Mouse (Mus musculus) embryonic fibroblast, embryonic 13.5 days (primary cell): ENCODE measurements around the gene Prr36.
A peak's percentile ranks its signal among the peaks of the same experiment; 100 is the strongest.

Experiments used
- CTCF ChIP-seq: IDR thresholded peaks from 2 replicates; pipeline ENCODE4 v1.5.1; 2011; ENCODE audit warnings: mild to moderate bottlenecking, control low read depth, low read length, moderate library complexity, borderline replicate concordance; ENCODE audit not compliant: insufficient read depth
- POLR2A ChIP-seq: IDR thresholded peaks from 2 replicates; pipeline ENCODE4 v1.6.1; 2011; ENCODE audit warnings: low read depth, mild to moderate bottlenecking, control low read depth, low read length, moderate library complexity

- no peak for TF ChIP-seq CTCF
- peak; percentile 84 for TF ChIP-seq POLR2A
These were observed 51.2 kb downstream of the Prr36 start, which contains the start of gene Evi5l for GRCm38 (mm10) chr8:4165852-4166751.
